Mouse (Mus musculus) ES-Bruce4 (cell line): ENCODE measurements around the gene Astn1. TPM values are rescaled to one million over a fixed set of nuclear protein-coding genes. Genes with fewer than 3 reads are reported as not detected.

Experiments used
- H3K27ac ChIP-seq: 2 replicates; pipeline ENCODE4 v1.5.1; 2012; ENCODE audit warnings: low read length, inconsistent platforms; ENCODE audit not compliant: insufficient read depth
- H3K27me3 ChIP-seq: 2 replicates; pipeline ENCODE4 v1.6.1; 2012; ENCODE audit warnings: mild to moderate bottlenecking, low read length, inconsistent platforms; ENCODE audit not compliant: control insufficient read depth, poor library complexity, insufficient read depth, severe bottlenecking
- H3K36me3 ChIP-seq: 2 replicates; pipeline ENCODE4 v1.6.1; 2012; ENCODE audit warnings: inconsistent platforms, mild to moderate bottlenecking, low read length, moderate library complexity; ENCODE audit not compliant: control insufficient read depth, poor library complexity, insufficient read depth, severe bottlenecking
- H3K4me1 ChIP-seq: one replicate; pipeline ENCODE4 v1.8.1; 2011; ENCODE audit warnings: low read length; ENCODE audit not compliant: control insufficient read depth, insufficient read depth
- H3K4me3 ChIP-seq: 2 replicates; pipeline ENCODE4 v1.5.1; 2011; ENCODE audit warnings: low read depth, mild to moderate bottlenecking, low read length
- H3K9ac ChIP-seq: 2 replicates; pipeline ENCODE4 v1.6.1; 2012; ENCODE audit warnings: low read depth, mild to moderate bottlenecking, inconsistent platforms; ENCODE audit not compliant: poor library complexity, severe bottlenecking
- H3K9me3 ChIP-seq: replicated peaks from 2 replicates; pipeline ENCODE4 v1.6.1; 2012; ENCODE audit warnings: mild to moderate bottlenecking, low read length, inconsistent platforms; ENCODE audit not compliant: control insufficient read depth, poor library complexity, insufficient read depth, severe bottlenecking
- CTCF ChIP-seq: IDR thresholded peaks from one replicate; pipeline ENCODE4 v1.8.1; 2011; ENCODE audit warnings: low read depth, low read length
- EP300 ChIP-seq: IDR thresholded peaks from 2 replicates; pipeline ENCODE4 v1.6.1; 2011; ENCODE audit warnings: low read depth, low read length; ENCODE audit not compliant: insufficient read depth
- POLR2A ChIP-seq: IDR thresholded peaks from one replicate; pipeline ENCODE4 v1.8.1; 2011; ENCODE audit warnings: low read length; ENCODE audit not compliant: insufficient read depth
- polyA plus RNA-seq: library from polyadenylated mRNA; stranded (reverse); fragments of >200 nt; gene quantifications from 2 replicates; pipeline ENCODE4 v1.2.4, GENCODE M21; 2011; ENCODE audit warnings: low read depth; ENCODE audit not compliant: missing spikeins, insufficient read depth, insufficient read length

Astn1 gene
- polyA plus RNA-seq, 1 experiment, result 0.33 TPM

GRCm38 (mm10) chr1:158713301-158714095 is 351.4 kb downstream of the Astn1 start:
- H3K9ac ChIP-seq, result no peak overlapping the region
- TF ChIP-seq POLR2A (no peak), CTCF (no peak), EP300 (no peak)
- no peak overlapping the region for H3K27ac ChIP-seq
- no peaks in the 10 kb centered on the region for H3K9me3 ChIP-seq
- H3K27me3 ChIP-seq, result no peaks in the 10 kb centered on the region
- no peaks in the 10 kb centered on the region for H3K4me1 ChIP-seq
- no peaks in the 10 kb centered on the region for H3K36me3 ChIP-seq
- no peak overlapping the region for H3K4me3 ChIP-seq

DNA sequence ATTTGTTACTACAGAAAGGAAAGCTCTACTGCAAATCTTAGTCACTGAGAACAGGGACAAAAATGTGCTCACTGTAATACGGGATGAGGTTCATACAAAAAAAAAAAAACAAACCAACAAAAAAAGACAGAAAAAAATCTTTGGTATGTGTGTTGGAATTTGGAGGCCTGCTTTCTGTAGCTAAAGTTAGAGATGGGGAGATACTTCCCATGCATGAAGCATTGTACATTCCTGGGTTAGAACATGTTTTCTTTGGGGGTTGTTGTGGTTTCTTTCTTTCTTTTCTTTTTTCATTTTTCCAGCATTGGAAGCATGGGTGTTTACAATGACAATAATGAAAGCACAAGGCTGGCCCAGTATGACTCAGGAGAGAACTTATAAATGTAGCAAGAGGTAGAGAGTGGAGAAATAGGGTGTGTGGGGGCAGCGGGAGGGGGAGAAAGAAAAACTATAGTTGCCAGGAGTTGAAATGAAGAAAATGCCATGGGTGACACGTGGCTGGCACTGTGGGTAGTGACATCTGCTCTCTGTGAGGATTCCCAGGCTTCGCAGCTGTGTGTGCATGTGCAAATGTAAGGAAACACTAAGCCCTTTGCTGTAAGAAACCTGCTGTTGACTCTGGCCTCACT is 370.9 kb downstream of the Astn1 start:
- Histone ChIP-seq H3K9ac (no peak overlapping the region), H3K36me3 (no peaks in the 10 kb centered on the region)
- TF ChIP-seq POLR2A (no peak), CTCF (no peak), EP300 (no peak)

GRCm38 (mm10) chr1:158739132-158739919 is 377.3 kb downstream of the Astn1 start:
- no peaks in the 10 kb centered on the region for H3K4me1 ChIP-seq
- H3K4me3 ChIP-seq, result no peak overlapping the region
- H3K27ac ChIP-seq, result no peak overlapping the region
- no peaks in the 10 kb centered on the region for H3K36me3 ChIP-seq
- H3K9ac ChIP-seq, result no peak overlapping the region
- no peak for TF ChIP-seq EP300
- no peak for TF ChIP-seq POLR2A
- TF ChIP-seq CTCF, result no peak
- H3K27me3 ChIP-seq, result no peaks in the 10 kb centered on the region
- H3K9me3 ChIP-seq, result no peaks in the 10 kb centered on the region

More for the DNA sequence above, 370.9 kb downstream of the Astn1 start:
- Histone ChIP-seq H3K4me1 (no peaks in the 10 kb centered on the region), H3K27me3 (no peaks in the 10 kb centered on the region), H3K4me3 (no peak overlapping the region), H3K9me3 (no peaks in the 10 kb centered on the region), H3K27ac (no peak overlapping the region)

DNA sequence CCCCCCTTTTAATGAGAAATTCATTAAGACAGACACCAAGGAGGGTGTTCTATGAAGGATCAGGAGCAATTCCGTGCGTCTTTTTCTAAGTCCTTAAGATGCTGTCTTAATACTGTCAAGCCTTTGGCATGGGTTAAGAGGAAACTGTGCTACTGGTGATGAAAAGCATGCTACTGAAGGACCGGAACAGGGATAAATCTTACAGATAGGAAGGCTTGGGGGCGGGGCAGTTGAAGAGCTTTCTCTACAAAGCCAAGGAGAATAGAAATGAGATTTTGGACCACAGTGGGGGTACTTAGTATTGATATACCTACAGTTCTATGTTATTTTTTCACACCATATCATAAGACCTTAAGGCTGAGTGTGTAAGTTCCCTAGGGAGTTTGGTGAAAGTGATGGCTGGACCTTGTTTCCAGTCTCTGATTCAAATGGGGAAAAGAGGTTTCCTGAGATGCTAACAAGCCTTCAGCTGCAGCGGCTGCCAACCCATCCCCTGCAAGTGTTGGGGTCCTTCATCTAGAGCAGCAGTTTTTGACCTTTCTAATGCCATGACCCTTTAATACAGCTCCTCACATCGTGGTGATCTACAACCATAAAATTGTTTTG is 378.2 kb downstream of the Astn1 start:
- Histone ChIP-seq H3K4me3 (no peak overlapping the region), H3K36me3 (no peaks in the 10 kb centered on the region), H3K27ac (no peak overlapping the region), H3K9me3 (no peaks in the 10 kb centered on the region), H3K27me3 (no peaks in the 10 kb centered on the region), H3K9ac (no peak overlapping the region), H3K4me1 (no peaks in the 10 kb centered on the region)
- TF ChIP-seq CTCF (no peak), POLR2A (no peak), EP300 (no peak)

DNA sequence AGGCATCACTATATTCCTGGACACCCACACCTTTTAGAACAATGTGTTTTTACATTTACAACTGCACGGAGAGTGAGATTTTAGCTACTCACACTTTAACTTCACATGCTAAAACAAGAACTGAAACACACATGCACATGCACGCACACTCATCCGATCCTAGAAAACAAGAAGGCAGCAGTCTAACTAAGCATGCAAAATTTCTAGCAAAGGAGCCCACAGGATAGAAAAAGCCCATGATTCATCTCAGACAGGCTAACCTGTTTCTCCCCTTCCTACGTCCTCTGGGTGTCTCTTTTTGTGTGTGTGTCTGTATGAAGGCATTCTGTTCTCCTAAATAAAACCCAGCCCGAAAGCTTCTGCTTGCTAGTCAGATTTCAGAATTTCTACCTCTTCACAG is 378.9 kb downstream of the Astn1 start:
- H3K4me1 ChIP-seq, result no peaks in the 10 kb centered on the region
- H3K36me3 ChIP-seq, result no peaks in the 10 kb centered on the region
- TF ChIP-seq POLR2A (no peak), EP300 (no peak), CTCF (no peak)
- no peaks in the 10 kb centered on the region for H3K9me3 ChIP-seq
- no peak overlapping the region for H3K27ac ChIP-seq
- H3K4me3 ChIP-seq, result no peak overlapping the region
- H3K27me3 ChIP-seq, result no peaks in the 10 kb centered on the region
- no peak overlapping the region for H3K9ac ChIP-seq

Other genes starting within 250 kb of the Astn1 start
- 0.29 and 0.57 TPM in 2 replicates for gene Brinp2, start 5.9 kb upstream of the Astn1 start, polyA plus RNA-seq